Mouse (Mus musculus) kidney, adult 2 months (tissue): ENCODE results near the gene Pkp4.

Experiments
- CTCF ChIP-seq: fragments of 200-500 bp; conservative IDR thresholded peaks from 2 replicates; pipeline ENCODE4 v1.5.1; 2011; ENCODE audit warnings: low read depth, mild to moderate bottlenecking, control low read depth, low read length, moderate library complexity, mixed read lengths; ENCODE audit not compliant: insufficient read depth, insufficient read length
- POLR2A ChIP-seq: fragments of 200-500 bp; IDR thresholded peaks from one replicate; pipeline ENCODE4 v1.6.1; 2011; ENCODE audit warnings: low read depth, low read length, control low read depth

- TF ChIP-seq POLR2A (no peak), CTCF (no peak)
Measured at GRCm38 (mm10) chr2:59248806-59249205, 88.2 kb downstream of the Pkp4 start.
